In the genomic region with DNA sequence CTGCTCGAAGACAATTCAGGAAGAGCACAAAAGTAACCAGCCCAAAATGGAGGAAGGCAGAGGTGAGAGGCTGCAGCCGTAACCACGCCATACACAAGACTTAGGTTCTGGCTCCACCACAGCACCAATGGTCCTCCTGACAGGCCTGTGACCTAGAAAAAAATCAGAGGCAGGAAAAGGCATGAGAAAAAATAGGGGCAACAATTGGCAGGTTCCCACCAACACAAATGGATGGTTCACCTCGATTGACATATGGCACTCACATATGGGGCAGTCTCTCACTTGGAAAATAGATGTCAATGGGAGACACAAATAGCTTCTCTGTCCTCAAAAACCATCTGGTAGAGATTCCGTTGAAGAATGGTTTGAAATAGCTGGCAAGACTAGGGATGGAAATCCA, we compare ENCODE assay signal across 25 mouse cellular contexts. TPM values are rescaled to one million over a fixed set of nuclear protein-coding genes. Genes with fewer than 3 reads are reported as not detected.
DNase-seq lines count a peak whose midpoint lies in the region; ATAC-seq and TF ChIP-seq lines count a peak whose summit lies in the region.
"Had no signal": no experiment of that assay in that cellular context is flagged by ENCODE, and none has a peak within 500 bp of the region (broad histone marks: within the 10 kb centered on the region; RNA-seq: fewer than 3 reads in every experiment).

No protein-coding gene starts in this region.

- no peak for TF ChIP-seq CTCF in cerebellum, adult 2 months (IDR thresholded peaks at IDR 0.05; ENCODE audit: borderline replicate concordance, insufficient read depth, low read depth, low read length)

- H3K4me1 ChIP-seq in forebrain, embryonic 14.5 days (ENCODE audit: control insufficient read depth, insufficient read depth, low read length): no peaks in the 10 kb centered on the region
- peaks cover 11% of the 10 kb centered on the region for H3K4me1 ChIP-seq in forebrain, embryonic 10.5 days
- peaks cover 5% of the 10 kb centered on the region for H3K4me1 ChIP-seq in midbrain, embryonic 11.5 days (ENCODE audit: control insufficient read depth, insufficient read depth, low read length)
- H3K4me1 ChIP-seq in midbrain, embryonic 10.5 days: peaks cover 20% of the 10 kb centered on the region
- peaks cover 36% of the 10 kb centered on the region for H3K4me1 ChIP-seq in cerebellum, adult 2 months (ENCODE audit: control insufficient read depth, insufficient read depth, low read length)
- H3K4me1 ChIP-seq: liver, embryonic 12.5 days had no signal

- 90% methylated on average over 5 of the region's 5 CpGs for WGBS in forebrain, embryonic 14.5 days
- WGBS in forebrain, embryonic 10.5 days: 93% methylated on average over 5 of the region's 5 CpGs
- WGBS in midbrain, embryonic 11.5 days: 92% methylated on average over 5 of the region's 5 CpGs
- WGBS in midbrain, embryonic 10.5 days: 92% methylated on average over 5 of the region's 5 CpGs
- 9% methylated on average over 5 of the region's 5 CpGs for WGBS in cerebellum, adult 2 months

- H3K36me3 ChIP-seq in forebrain, embryonic 14.5 days (ENCODE audit: control insufficient read depth, insufficient read depth, low read length): no peaks in the 10 kb centered on the region
- H3K36me3 ChIP-seq in forebrain, embryonic 10.5 days (replicated peaks): no peaks in the 10 kb centered on the region
- H3K36me3 ChIP-seq in midbrain, embryonic 11.5 days (ENCODE audit: control insufficient read depth, insufficient read depth, low read length): no peaks in the 10 kb centered on the region
- peaks cover 17% of the 10 kb centered on the region for H3K36me3 ChIP-seq in midbrain, embryonic 10.5 days
- H3K36me3 ChIP-seq: embryonic facial prominence, embryonic 13.5 days; forebrain, embryonic 15.5 days; heart, embryonic 12.5 days; hindbrain, embryonic 12.5 days; limb, embryonic 13.5 days; liver, embryonic 12.5 days; midbrain, embryonic 12.5 days had no signal

- ATAC-seq in forebrain, embryonic 14.5 days: no peak
- ATAC-seq in midbrain, embryonic 11.5 days (ENCODE audit: low FRiP score): no peak
- no peak for ATAC-seq in CD4-positive, CD25-positive, alpha-beta regulatory T cell, adult 4 months
- ATAC-seq: forebrain, embryonic 15.5 days; liver, embryonic 12.5 days had no signal

- H3K9me3 ChIP-seq in forebrain, embryonic 14.5 days (replicated peaks; ENCODE audit: control insufficient read depth, low read length): no peaks in the 10 kb centered on the region
- H3K9me3 ChIP-seq in forebrain, embryonic 10.5 days: no peaks in the 10 kb centered on the region
- no peaks in the 10 kb centered on the region for H3K9me3 ChIP-seq in midbrain, embryonic 11.5 days (ENCODE audit: control insufficient read depth, low read length)
- H3K9me3 ChIP-seq in midbrain, embryonic 10.5 days (replicated peaks): no peaks in the 10 kb centered on the region
- H3K9me3 ChIP-seq: embryonic facial prominence, embryonic 13.5 days; forebrain, embryonic 15.5 days; heart, embryonic 12.5 days; hindbrain, embryonic 12.5 days; limb, embryonic 13.5 days; liver, embryonic 12.5 days; midbrain, embryonic 12.5 days; neural tube, embryonic 15.5 days had no signal

- no peaks in the 10 kb centered on the region for H3K27me3 ChIP-seq in forebrain, embryonic 14.5 days (replicated peaks; ENCODE audit: control insufficient read depth, insufficient read depth, low read length)
- no peaks in the 10 kb centered on the region for H3K27me3 ChIP-seq in forebrain, embryonic 10.5 days (ENCODE audit: poor library complexity, severe bottlenecking)
- H3K27me3 ChIP-seq in midbrain, embryonic 11.5 days (ENCODE audit: control insufficient read depth, insufficient read depth, low read length): no peaks in the 10 kb centered on the region
- H3K27me3 ChIP-seq in midbrain, embryonic 10.5 days (ENCODE audit: low read depth, poor library complexity, severe bottlenecking): no peaks in the 10 kb centered on the region
- H3K27me3 ChIP-seq in cerebellum, adult 2 months (ENCODE audit: control insufficient read depth, insufficient read depth, low read length): no peaks in the 10 kb centered on the region
- H3K27me3 ChIP-seq: embryonic facial prominence, embryonic 13.5 days; forebrain, embryonic 15.5 days; heart, embryonic 12.5 days; hindbrain, embryonic 12.5 days; limb, embryonic 13.5 days; liver, embryonic 12.5 days; midbrain, embryonic 12.5 days; neural tube, embryonic 15.5 days had no signal

- H3K4me3 ChIP-seq in forebrain, embryonic 14.5 days (ENCODE audit: low read depth, low read length): no peak overlapping the region
- H3K4me3 ChIP-seq in forebrain, embryonic 10.5 days: no peak overlapping the region
- no peak overlapping the region for H3K4me3 ChIP-seq in midbrain, embryonic 11.5 days (ENCODE audit: low read depth, low read length)
- no peak overlapping the region for H3K4me3 ChIP-seq in midbrain, embryonic 10.5 days
- H3K4me3 ChIP-seq in cerebellum, adult 2 months (replicated peaks; ENCODE audit: insufficient read depth, low read depth, low read length): no peak overlapping the region
- H3K4me3 ChIP-seq: embryonic facial prominence, embryonic 13.5 days; erythroblast, embryonic 14.5 days; forebrain, embryonic 15.5 days; heart, embryonic 12.5 days; hindbrain, embryonic 12.5 days; limb, embryonic 13.5 days; liver, embryonic 12.5 days; midbrain, embryonic 12.5 days; neural tube, embryonic 15.5 days had no signal

- H3K9ac ChIP-seq in forebrain, embryonic 14.5 days (ENCODE audit: low read length): no peak overlapping the region
- H3K9ac ChIP-seq in midbrain, embryonic 11.5 days (ENCODE audit: low read length): no peak overlapping the region
- H3K9ac ChIP-seq: embryonic facial prominence, embryonic 13.5 days; forebrain, embryonic 15.5 days; heart, embryonic 12.5 days; hindbrain, embryonic 12.5 days; limb, embryonic 13.5 days; liver, embryonic 12.5 days; midbrain, embryonic 12.5 days; neural tube, embryonic 15.5 days had no signal

- TF ChIP-seq POLR2A in cerebellum, adult 2 months (IDR thresholded peaks at IDR 0.05; ENCODE audit: borderline replicate concordance, insufficient read depth, low read length): no peak

- peak; percentile 14 for DNase-seq in forebrain, embryonic 14.5 days (ENCODE audit: low spot score)
- no peak for DNase-seq in forebrain, embryonic 10.5 days (ENCODE audit: extremely low spot score, low spot score)
- peak; percentile 68 for DNase-seq in midbrain, embryonic 11.5 days (ENCODE audit: low spot score, missing footprints)
- no peak for DNase-seq in midbrain, embryonic 10.5 days (ENCODE audit: low spot score)
- peak; percentile 79 to 97 for DNase-seq in cerebellum, adult 2 months
- DNase-seq in cerebellum, postnatal 25 days: peak; percentile 74 to 84
- DNase-seq in urinary bladder, postnatal 36 days (ENCODE audit: low spot score in 2 of 2): no peak
- DNase-seq: gastrocnemius, postnatal 25 days; heart, adult 18-20 months; kidney, adult 11 months; layer of hippocampus, postnatal 36 days; lung, adult 18-20 months; lung, postnatal 10 days; thymus, postnatal 25 days had no signal

- no peak overlapping the region for H3K4me2 ChIP-seq in forebrain, embryonic 14.5 days (ENCODE audit: low read length)
- no peak overlapping the region for H3K4me2 ChIP-seq in midbrain, embryonic 11.5 days
- H3K4me2 ChIP-seq: embryonic facial prominence, embryonic 13.5 days; forebrain, embryonic 15.5 days; heart, embryonic 12.5 days; hindbrain, embryonic 12.5 days; limb, embryonic 13.5 days; liver, embryonic 12.5 days; midbrain, embryonic 12.5 days; neural tube, embryonic 15.5 days had no signal

- H3K27ac ChIP-seq in forebrain, embryonic 14.5 days (ENCODE audit: low read depth, low read length): no peak overlapping the region
- no peak overlapping the region for H3K27ac ChIP-seq in forebrain, embryonic 10.5 days
- H3K27ac ChIP-seq in midbrain, embryonic 11.5 days (ENCODE audit: low read depth, low read length): no peak overlapping the region
- H3K27ac ChIP-seq in midbrain, embryonic 10.5 days (replicated peaks): no peak overlapping the region
- peak overlapping the region; percentile 9; the same call in 1 of the 2 replicates for H3K27ac ChIP-seq in cerebellum, adult 2 months (ENCODE audit: insufficient read depth, low read length)
- H3K27ac ChIP-seq: embryonic facial prominence, embryonic 13.5 days; forebrain, embryonic 15.5 days; hindbrain, embryonic 12.5 days; limb, embryonic 13.5 days; liver, embryonic 12.5 days; midbrain, embryonic 12.5 days; neural tube, embryonic 15.5 days had no signal

RNA-seq across cellular contexts. Expression of a gene that starts 17.0 kb away (rescaled TPM):
- polyA plus RNA-seq in forebrain, embryonic 14.5 days (2014; fragmentation: Nextera tagmentation; extraction: Ambion mirVana): 2.3 and 3.5 TPM in 2 replicates
- 0.67 and 0.90 TPM in 2 replicates for polyA plus RNA-seq in forebrain, embryonic 10.5 days (2016; fragmentation: Nextera tagmentation; extraction: Ambion mirVana)
- polyA plus RNA-seq in midbrain, embryonic 11.5 days (2014; fragmentation: Nextera tagmentation; extraction: Ambion mirVana): 0.98 and 1.1 TPM in 2 replicates
- polyA plus RNA-seq in midbrain, embryonic 10.5 days (2016; fragmentation: Nextera tagmentation; extraction: Ambion mirVana): 1.3 TPM in 2 replicates
- polyA plus RNA-seq in cerebellum, adult 2 months (2012; rRNA removed): 23.4 and 24.2 TPM in 2 replicates
- polyA plus RNA-seq in CD4-positive, CD25-positive, alpha-beta regulatory T cell, adult 4 months (2017; shearing (Covaris generic)): not detected
- polyA plus RNA-seq: erythroblast, embryonic 14.5 days; spleen, adult 2 months had no signal

Comparison
In these comparisons a context has a peak if more than half of its experiments do, and no peak if none do; other contexts are left out.
1. DNase-seq: peak in forebrain, embryonic 14.5 days (single experiment), midbrain, embryonic 11.5 days (single experiment), cerebellum, adult 2 months (2 of 2) and cerebellum, postnatal 25 days (2 of 2); none in forebrain, embryonic 10.5 days (single experiment), midbrain, embryonic 10.5 days (single experiment) and urinary bladder, postnatal 36 days (0 of 2).